Mouse (Mus musculus): ENCODE measurements around the gene Kif6.
A peak's percentile ranks its signal among the peaks of the same experiment; 100 is the strongest.

Gene Kif6

GRCm38 (mm10) chr17:49894471-49894870 is 279.5 kb downstream of the Kif6 start:
- DNase-seq (ENCODE audit: low read depth, low spot score): no peak

- peak; percentile 13 for DNase-seq (ENCODE audit: low read depth, low spot score)
Measured at GRCm38 (mm10) chr17:49898849-49899331, 284.0 kb downstream of the Kif6 start.

GRCm38 (mm10) chr17:49902613-49903012 is 287.7 kb downstream of the Kif6 start:
- DNase-seq (ENCODE audit: low read depth, low spot score): no peak

DNA sequence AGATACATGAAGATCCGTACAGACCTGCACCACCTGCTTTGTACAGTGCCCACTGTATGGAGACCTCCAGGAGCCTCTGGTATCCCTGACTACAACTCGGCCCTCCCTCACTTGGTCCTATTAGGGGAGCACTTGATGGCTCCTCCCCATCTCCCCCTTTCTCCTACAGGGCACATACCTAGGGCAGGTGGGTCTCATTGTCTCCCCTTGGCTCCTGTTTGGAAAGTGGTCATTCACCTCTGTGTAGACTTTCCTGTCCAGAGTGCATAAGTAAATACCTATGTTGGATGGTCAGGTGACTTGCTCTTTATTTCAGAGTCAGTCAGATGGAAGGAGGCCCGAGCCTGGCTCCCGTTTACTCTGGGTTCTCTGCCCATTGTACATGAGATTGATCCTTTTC is 308.5 kb downstream of the Kif6 start:
- DNase-seq (ENCODE audit: low read depth, low spot score): no peak

DNA sequence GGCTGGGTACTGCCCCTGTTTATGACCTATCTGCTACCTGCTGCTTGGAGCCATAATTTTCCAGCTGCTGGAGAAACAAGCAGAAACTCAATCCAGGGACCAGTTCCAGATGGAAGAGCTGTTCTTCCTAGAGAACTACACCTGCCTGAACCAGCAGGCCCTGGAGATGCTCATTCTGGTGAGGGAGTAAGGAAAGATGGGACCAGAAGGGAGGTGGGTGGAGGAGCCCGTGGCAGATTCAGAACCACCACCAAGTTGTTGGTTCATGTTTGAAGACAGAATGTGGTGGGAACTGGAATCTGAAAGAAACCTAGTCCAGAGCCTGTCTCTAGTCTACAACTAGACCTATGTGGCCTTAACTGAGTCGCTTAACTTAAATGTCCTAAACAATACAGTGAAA is 312.7 kb downstream of the Kif6 start:
- no peak for DNase-seq (ENCODE audit: low read depth, low spot score)

GRCm38 (mm10) chr17:49933806-49934205 is 318.9 kb downstream of the Kif6 start:
- no peak for DNase-seq (ENCODE audit: low read depth, low spot score)

- DNase-seq (ENCODE audit: low read depth, low spot score): no peak
Measured at GRCm38 (mm10) chr17:49934586-49934985, 319.6 kb downstream of the Kif6 start.

DNA sequence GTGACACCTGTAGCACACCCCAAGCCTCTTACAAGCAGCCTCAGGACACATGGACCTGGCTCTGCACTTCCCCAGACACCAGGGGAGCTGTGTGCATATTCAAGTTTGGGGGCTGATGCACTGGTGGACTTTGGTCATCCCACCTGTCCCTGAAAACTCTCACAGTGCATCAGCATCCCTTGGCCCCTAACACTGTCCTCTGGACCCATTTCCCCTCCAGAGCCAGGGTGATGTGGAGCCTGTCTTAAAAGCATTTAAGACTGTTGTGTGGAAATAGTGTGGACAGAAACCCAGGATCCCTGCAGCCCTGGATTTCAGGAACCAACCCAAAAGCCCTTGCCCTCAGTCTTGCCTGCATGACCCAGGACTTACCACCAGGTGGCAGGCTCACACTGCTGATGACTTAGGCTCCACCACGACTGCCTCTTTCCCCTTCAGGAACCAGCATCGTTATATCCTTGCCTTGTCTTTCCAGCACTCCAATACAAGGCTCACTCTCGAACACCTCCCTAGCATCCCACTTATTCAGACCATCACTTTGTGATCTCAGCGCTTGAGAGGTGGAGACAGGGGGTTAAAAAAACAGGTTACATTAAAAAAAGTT is 320.8 kb downstream of the Kif6 start:
- peak; percentile 22 for DNase-seq (ENCODE audit: low read depth, low spot score)

DNA sequence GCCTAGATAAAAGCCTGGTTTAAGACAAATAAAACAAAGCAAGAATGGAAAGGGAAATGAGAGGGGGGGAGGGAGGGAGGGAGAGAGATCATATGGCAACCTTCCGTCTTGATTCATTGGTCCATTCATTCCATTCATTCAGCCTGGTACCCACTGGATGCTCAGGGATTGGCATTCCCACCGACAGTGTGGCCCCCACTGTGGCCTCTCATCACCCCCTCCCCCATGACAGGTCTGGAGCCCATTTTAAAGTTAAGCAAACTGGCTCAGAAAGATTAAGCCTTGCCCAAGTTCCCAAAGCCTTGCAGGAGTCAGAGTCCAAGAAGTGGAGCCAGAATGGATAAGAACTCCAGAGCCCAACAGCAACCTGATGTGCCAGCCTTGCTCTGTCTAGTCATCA is 321.3 kb downstream of the Kif6 start:
- no peak for DNase-seq (ENCODE audit: low read depth, low spot score)

DNA sequence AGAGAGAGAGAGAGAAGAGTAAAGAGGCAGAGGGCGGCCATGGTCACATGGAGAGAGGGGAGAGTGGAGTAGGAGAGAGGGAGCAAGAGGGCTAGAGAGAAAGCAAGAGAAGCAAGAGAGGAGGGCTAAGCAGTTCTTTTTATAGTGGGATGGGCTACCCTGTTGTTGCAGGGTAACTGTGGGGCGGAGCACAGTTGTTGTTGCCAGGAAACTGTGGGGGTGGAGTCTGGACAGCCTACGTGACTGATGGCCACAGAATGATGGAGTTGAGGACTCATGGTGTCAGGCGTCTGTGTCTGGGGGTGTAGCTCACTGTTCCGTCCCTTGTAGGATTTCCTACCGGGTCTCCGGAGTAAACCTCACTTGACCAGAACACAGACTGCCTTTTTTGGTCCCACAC is 324.2 kb downstream of the Kif6 start:
- no peak for DNase-seq (ENCODE audit: low read depth, low spot score)

DNA sequence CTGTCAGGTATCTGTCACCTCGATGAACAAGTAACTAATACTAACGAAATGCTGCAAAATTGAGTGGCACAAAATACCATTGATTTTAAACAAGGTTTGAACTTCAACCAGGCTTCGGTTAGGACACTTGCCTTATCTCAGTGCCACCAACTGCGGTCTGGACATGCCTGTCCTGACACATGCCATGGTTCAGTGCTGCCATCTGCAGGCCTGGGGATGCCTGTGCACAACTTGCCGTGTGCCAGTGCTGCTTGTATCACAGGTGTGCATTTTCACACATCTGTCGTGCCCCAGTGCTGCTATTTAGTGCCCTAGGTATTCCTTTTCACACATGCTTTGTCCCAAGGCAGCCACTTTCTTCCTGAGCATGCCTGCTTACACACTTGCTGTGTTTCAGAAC is 327.7 kb downstream of the Kif6 start:
- DNase-seq (ENCODE audit: low read depth, low spot score): no peak

DNA sequence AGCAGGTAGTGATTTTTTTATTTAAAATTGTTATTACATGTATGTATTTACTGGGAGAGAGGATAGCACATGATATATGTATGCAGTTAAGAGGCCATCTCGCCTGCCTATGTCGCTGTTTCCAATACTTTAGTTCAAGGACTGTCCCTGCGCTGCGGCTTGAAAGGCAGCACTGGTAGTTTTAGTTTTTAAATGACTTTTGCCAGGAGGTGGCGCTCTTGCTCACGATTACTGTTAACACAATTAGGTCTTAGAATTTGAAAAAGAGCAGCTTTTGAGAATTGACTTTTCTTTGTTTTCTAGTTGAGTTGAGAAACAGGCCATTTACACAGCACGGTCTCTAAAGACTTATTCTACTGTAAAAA is 336.5 kb downstream of the Kif6 start:
- peak; percentile 60 for DNase-seq (ENCODE audit: low read depth, low spot score)

GRCm38 (mm10) chr17:49951856-49952607 is 337.1 kb downstream of the Kif6 start:
- DNase-seq (ENCODE audit: low read depth, low spot score): no peak

- DNase-seq (ENCODE audit: low read depth, low spot score): no peak
Measured at GRCm38 (mm10) chr17:49959021-49959420, 344.1 kb downstream of the Kif6 start.
